Mouse (Mus musculus) liver, embryonic 14.5 days (tissue): ENCODE data around the gene Vps37d. TPM values are rescaled to one million over a fixed set of nuclear protein-coding genes. Genes with fewer than 3 reads are reported as not detected.
"Not testable (repeated sequence)": the region's sequence is repeated elsewhere in the genome, so short reads cannot be mapped to it uniquely, and the experiment has no call there.

Source experiments
- ATAC-seq: fragments of 200-750 bp; cut with Nextera tagmentation; 2 replicates; pipeline ENCODE4 v1.8.0; 2017; ENCODE audit warnings: moderate number of reproducible peaks, mild to moderate bottlenecking, moderate library complexity; ENCODE audit not compliant: insufficient read depth
- DNase-seq, 3 experiments: peaks; one replicate each; pipeline ENCODE4 v3.0.0-alpha.2; 2012 to 2013; ENCODE audit warnings: low read depth in 3 of 3, low spot score in 3 of 3
- H3K27ac ChIP-seq: fragments of 300-500 bp; sonication (generic); 2 replicates; pipeline ENCODE4 v1.5.1; 2014; ENCODE audit warnings: moderate library complexity, mild to moderate bottlenecking, control low read depth, inconsistent platforms
- H3K27me3 ChIP-seq: fragments of 300-500 bp; sonication (generic); 2 replicates; pipeline ENCODE4 v1.6.1; 2014; ENCODE audit warnings: mild to moderate bottlenecking, low read length, moderate library complexity; ENCODE audit not compliant: control insufficient read depth, insufficient read depth
- H3K36me3 ChIP-seq: fragments of 300-500 bp; sonication (generic); replicated peaks from 2 replicates; pipeline ENCODE4 v1.6.1; 2014; ENCODE audit warnings: low read depth; ENCODE audit not compliant: control insufficient read depth, insufficient read depth
- H3K4me1 ChIP-seq, 2 experiments: fragments of 200-500 bp in 1 of 2; fragments of 300-500 bp in 1 of 2; sonication (generic) in 1 of 2; replicated peaks; 2 replicates each; pipeline ENCODE4 v1.6.1; 2012 to 2014; ENCODE audit warnings: antibody characterized with exemption in 1 of 2, inconsistent platforms in 1 of 2, low read length in 1 of 2; ENCODE audit not compliant: control insufficient read depth in 2 of 2, insufficient read depth in 2 of 2
- H3K4me2 ChIP-seq: fragments of 300-500 bp; sonication (generic); 2 replicates; pipeline ENCODE4 v1.6.1; 2014; ENCODE audit warnings: low read depth, mild to moderate bottlenecking, control low read depth, moderate library complexity
- H3K4me3 ChIP-seq, 2 experiments: fragments of 200-500 bp in 1 of 2; fragments of 300-500 bp in 1 of 2; sonication (generic) in 1 of 2; 2 replicates each; pipeline ENCODE4 v1.5.1; 2012 to 2014; ENCODE audit warnings: low read depth in 2 of 2, low read length in 2 of 2, mild to moderate bottlenecking in 2 of 2, control low read depth in 1 of 2, inconsistent platforms in 1 of 2, moderate library complexity in 1 of 2; ENCODE audit not compliant: insufficient read depth in 1 of 2
- H3K9ac ChIP-seq: fragments of 300-500 bp; sonication (generic); replicated peaks from 2 replicates; pipeline ENCODE4 v1.6.1; 2014; ENCODE audit warnings: mild to moderate bottlenecking, control low read depth, moderate library complexity
- H3K9me3 ChIP-seq: fragments of 300-500 bp; sonication (generic); 2 replicates; pipeline ENCODE4 v1.6.1; 2016; ENCODE audit warnings: low read length, mixed read lengths; ENCODE audit not compliant: control insufficient read depth
- CTCF ChIP-seq: IDR thresholded peaks from 2 replicates; pipeline ENCODE4 v1.5.1; 2016; ENCODE audit warnings: antibody characterized with exemption, low read depth, control low read depth
- EP300 ChIP-seq: IDR thresholded peaks from 2 replicates; pipeline ENCODE4 v1.6.1; 2016; ENCODE audit warnings: antibody characterized with exemption, low read depth
- WGBS: fragments of 180-500 bp; shearing (Covaris S2); extraction: QIAGEN DNeasy Blood & Tissue Kit; methylation state at CpG from one replicate; pipeline ENCODE4 v1.1.7; 2014; ENCODE audit not compliant: insufficient replicate concordance; 5-methylcytosine and 5-hydroxymethylcytosine counted together
- polyA plus RNA-seq, 2 experiments: library from polyadenylated mRNA; depleted of rRNA in 1 of 2; stranded (reverse) in 1 of 2; unstranded in 1 of 2; fragments of >200 nt; fragmentation: Nextera tagmentation in 1 of 2; extraction: Ambion mirVana in 1 of 2; gene quantifications; 2 replicates each; pipeline versions ENCODE4 v1.2.1 to v1.2.3; 2012 to 2014

The Vps37d gene
- polyA plus RNA-seq, 2 experiments: 0.06 to 0.30 TPM

GRCm38 (mm10) chr5:135070448-135070847 is 7.6 kb downstream of the Vps37d start:
- Histone ChIP-seq H3K9ac (no peak overlapping the region), H3K27ac (no peak overlapping the region), H3K4me3 (no peak overlapping the region), H3K36me3 (no peaks in the 10 kb centered on the region), H3K9me3 (no peaks in the 10 kb centered on the region), H3K4me2 (no peak overlapping the region), H3K4me1 (peaks cover 7 to 14% of the 10 kb centered on the region in 2 experiments), H3K27me3 (no peaks in the 10 kb centered on the region)
- ATAC-seq: peak; percentile 49; the same call in 1 of the 2 replicates
- WGBS: 38% methylated on average over 3 of the region's 3 CpGs
- TF ChIP-seq EP300 (no peak), CTCF (no peak)
- peak in 1 of 3 experiments; percentile 18 for DNase-seq

DNA sequence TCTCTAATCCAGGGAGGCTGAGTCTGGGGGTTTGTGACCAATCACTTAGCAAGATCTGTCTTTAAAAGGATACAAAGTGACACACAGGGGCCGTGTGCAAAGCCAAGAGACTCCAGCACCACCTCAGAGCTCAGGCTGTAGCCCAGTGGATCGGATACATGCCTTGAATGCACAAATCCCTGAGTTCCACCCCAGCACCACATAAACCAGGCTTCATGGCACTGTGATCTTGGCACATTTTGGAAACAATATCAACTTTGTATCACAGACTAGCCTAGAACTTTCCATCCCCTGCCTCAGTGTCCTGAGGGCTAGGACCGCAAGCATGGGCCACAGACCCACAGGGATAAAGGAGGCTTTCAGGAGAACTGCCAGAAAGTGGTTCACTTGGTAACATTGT is 12.1 kb downstream of the Vps37d start:
- Histone ChIP-seq H3K9ac (no peak overlapping the region), H3K4me1 (peaks cover 16 to 20% of the 10 kb centered on the region in 2 experiments), H3K36me3 (no peaks in the 10 kb centered on the region; the same call in 1 of the 2 replicates), H3K9me3 (no peaks in the 10 kb centered on the region), H3K27ac (no peak overlapping the region), H3K4me2 (0 out of 2 replicates have a peak overlapping the region, but pooled peaks have one; percentile 93), H3K27me3 (no peaks in the 10 kb centered on the region), H3K4me3 (no peak overlapping the region)
- 75% methylated on average over 3 of the region's 3 CpGs for WGBS
- TF ChIP-seq CTCF (no peak), EP300 (no peak)
- DNase-seq (no peak), ATAC-seq (no peak)

DNA sequence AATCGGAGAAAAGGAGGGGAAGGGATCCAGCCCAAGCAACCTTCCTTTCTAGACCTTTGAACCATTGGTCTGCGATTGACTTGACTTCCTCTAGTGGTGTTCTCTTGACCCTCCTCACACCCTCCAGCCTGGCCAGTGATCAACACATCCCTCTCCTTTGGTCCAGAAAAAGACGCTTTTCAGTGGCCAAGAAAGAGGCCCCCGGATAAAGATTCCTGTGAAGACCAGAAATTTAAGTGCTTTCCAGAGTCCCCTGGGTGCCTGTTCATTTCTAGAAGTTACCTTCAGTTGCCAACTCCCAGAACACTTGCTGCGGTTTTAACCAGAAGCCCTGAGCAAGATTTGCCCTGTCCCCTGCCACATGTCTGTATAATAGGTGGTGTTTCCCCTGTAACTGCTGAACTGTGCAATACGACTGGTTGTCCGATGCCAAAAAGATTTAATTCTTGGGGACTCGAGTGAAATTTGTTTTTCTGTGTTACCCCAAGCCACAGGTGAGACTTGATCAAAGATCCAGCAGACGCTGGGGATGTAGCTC is 13.1 kb downstream of the Vps37d start, which contains the start of gene Bud23:
Gene Bud23, minus strand, starts transcription at position 51 of the 538 bp plus-strand sequence.
- Histone ChIP-seq H3K4me3 (peak within 1 kb of the TSS; percentile 92 to 95), H3K27ac (peak within 1 kb of the TSS; percentile 7), H3K4me1 (peaks cover 9 to 11% of the 10 kb centered on the region in 2 experiments), H3K4me2 (peak within 1 kb of the TSS; percentile 93), H3K9ac (peak within 1 kb of the TSS; percentile 89)
- H3K9me3 ChIP-seq, H3K27me3 ChIP-seq, DNase-seq, ATAC-seq, H3K36me3 ChIP-seq: not testable (repeated sequence)
- 57% methylated on average over 8 of the region's 9 CpGs for WGBS

GRCm38 (mm10) chr5:135064382-135064766 is 13.7 kb downstream of the Vps37d start:
- Histone ChIP-seq H3K36me3 (peaks cover 4% of the 10 kb centered on the region), H3K27ac (peak overlapping the region; percentile 7), H3K27me3 (no peaks in the 10 kb centered on the region), H3K4me2 (peak overlapping the region; percentile 93), H3K9me3 (no peaks in the 10 kb centered on the region), H3K4me1 (peaks cover 9 to 11% of the 10 kb centered on the region in 2 experiments), H3K9ac (peak overlapping the region; percentile 89), H3K4me3 (peak overlapping the region; percentile 80 to 95)
- TF ChIP-seq CTCF (no peak), EP300 (no peak)
- peak; percentile 66 for ATAC-seq
- WGBS: 0% methylated on average over 40 of the region's 40 CpGs
- no peak for DNase-seq

GRCm38 (mm10) chr5:135063629-135064381 is 14.3 kb downstream of the Vps37d start, which contains the start of gene Dnajc30:
TSS of gene Dnajc30 (plus strand) at chr5:135064202.
- Histone ChIP-seq H3K9me3 (no peaks in the 10 kb centered on the region), H3K9ac (peak within 1 kb of the TSS; percentile 89), H3K36me3 (peaks cover 4% of the 10 kb centered on the region), H3K27me3 (no peaks in the 10 kb centered on the region), H3K4me2 (peak within 1 kb of the TSS; percentile 93), H3K4me3 (peak within 1 kb of the TSS; percentile 92 to 95), H3K27ac (peak within 1 kb of the TSS; percentile 7), H3K4me1 (peaks cover 9 to 11% of the 10 kb centered on the region in 2 experiments)
- 0% methylated on average over 52 of the region's 52 CpGs for WGBS
- ATAC-seq: peak; percentile 97
- peak; percentile 29; the same call in 1 of the 2 replicates for TF ChIP-seq EP300
- TF ChIP-seq CTCF: no peak
- DNase-seq: peak; percentile 95 to 97 (median 96)
